Mouse (Mus musculus) gastrocnemius, postnatal 4 days (tissue): ENCODE measurements at regions not wholly inside any gene's neighbourhood (a gene's known extent, or its start where the extent isn't known, plus 50 kb on each side); places are given as distances from the start of the nearest gene placed in this dataset.

Source experiments
- DNase-seq, 2 experiments: peaks; one replicate each; pipeline ENCODE4 v3.0.0; 2021 to 2022; ENCODE audit warnings: low spot score in 2 of 2, mixed read lengths in 2 of 2

DNA sequence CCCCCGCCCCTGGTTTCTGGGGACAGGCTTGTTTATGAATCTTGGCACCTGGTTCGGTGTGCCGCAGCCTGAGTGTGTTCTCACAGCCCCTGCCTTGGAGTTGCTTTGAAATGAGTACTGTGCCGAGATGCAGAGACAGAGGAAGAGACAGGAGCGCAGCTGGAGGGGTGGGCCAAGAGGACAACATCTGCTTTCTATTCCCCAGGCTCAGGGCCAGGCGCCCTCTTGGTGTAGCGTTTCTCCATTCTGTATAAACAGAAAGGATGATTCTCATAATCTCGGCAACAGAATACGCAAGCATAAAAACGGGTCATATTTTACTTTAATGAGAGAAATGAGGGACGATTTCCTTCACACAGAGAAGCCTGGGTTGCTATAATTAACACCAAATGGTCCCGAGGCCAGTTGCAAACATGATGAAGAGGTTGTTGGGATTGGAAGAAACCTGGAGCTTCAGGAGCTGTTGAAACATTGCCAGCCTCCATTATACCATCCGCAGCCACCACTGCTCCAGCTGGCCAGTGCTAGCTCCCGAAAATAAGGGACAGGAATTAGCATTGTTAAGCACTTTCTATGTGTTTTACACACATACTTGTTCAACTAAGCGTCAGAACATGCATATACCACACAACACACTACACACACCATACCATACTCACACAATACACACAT, 236.4 kb downstream of the Gm12728 start:
- peak in 1 of 2 experiments; percentile 50 for DNase-seq

DNA sequence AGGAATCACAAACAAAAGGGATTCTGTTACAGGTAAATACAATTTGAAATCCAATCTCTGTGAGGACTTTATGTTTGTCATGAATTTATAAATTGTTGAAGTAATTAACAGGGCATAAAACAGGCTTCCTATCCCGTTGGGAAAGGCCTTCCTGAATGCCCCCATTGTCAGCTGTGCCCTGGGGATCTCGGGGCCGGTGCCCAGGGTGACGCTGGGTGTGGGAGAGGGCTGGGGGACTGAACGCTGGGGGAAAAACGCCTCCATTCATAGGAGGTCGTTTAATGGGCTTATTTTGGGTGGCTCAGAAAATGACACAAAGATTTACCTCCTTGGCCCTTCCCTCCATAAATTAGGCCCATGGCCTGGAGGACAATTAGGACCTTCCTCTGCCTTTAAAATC, 250.7 kb downstream of the Gm12728 start:
- DNase-seq: no peak

DNA sequence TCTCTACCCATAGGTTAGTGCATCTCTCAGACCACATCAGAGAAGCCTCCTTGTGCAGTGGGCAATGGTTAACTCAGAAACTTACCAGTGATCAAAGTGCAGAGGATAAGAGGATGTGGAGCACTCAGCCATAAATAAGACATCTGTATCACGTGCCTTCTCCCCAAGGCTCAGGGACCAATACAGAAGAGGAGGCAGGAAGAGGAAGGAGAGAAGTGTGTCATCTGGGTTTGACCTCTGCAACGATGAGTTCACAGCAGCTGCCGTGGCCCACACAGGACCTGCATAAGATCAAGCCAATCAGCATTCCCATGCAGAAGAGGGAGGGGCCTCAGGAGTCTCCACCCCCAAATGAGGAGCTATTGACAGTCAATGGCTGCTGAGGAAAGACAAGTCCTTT, 252.8 kb downstream of the Gm12728 start:
- no peak for DNase-seq

DNA sequence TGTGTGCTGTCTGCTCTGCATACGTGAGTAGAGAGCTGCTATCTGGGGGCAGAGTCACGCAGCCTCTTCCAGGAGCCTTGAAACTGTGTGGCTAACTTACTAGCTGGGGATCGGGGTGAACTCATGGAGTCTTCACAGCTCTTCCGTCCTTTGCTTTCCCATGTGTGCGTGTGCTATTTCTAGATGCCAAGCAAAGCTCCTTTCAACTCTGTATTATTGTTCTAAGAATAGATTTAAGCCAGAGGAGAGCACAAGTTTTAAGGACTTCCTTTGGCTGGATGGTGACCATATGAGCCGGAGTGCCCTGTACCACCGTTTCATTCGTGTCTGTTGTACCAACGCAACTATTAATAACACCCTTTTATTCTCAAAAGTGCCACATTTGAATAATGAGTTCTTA, 254.0 kb downstream of the Gm12728 start:
- no peak for DNase-seq

DNA sequence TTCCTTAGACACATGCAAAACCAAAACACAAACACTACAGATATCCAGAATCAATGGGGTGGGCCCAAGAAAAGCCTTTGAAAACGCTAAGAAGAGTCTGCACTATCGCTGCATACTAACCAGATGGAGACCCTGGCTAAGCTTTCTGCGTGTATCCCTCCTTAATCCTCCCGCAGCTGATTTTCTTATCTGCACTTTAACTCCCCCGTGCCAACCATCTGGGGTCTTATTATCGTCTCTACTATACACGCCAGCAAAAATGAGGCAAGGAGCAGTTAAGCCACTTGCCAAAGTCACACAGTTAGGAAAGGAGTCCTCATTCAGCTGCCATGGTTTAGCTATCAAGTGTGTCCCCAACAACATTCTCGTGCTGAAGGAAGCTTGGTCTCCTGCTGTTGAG, 258.4 kb downstream of the Gm12728 start:
- no peak for DNase-seq

DNA sequence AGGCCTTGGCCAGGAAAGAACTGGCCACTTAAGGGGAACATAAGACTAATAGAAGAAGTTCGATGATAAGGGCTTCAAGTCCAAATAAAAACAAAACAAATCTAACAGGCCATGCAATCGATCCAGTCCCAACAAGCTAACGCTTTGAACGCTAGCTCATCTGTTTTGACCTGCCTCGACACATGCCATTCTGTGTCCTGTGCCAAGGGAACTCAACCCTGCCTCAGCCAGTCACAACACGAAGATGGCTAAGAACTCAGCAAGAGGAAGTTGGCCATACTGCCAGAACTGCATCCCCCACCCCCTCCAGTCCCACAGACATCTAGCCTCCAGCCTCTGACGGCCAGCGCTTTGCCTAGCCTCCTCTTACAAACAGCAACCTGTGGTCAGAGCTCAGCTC, 259.1 kb downstream of the Gm12728 start:
- no peak for DNase-seq

DNA sequence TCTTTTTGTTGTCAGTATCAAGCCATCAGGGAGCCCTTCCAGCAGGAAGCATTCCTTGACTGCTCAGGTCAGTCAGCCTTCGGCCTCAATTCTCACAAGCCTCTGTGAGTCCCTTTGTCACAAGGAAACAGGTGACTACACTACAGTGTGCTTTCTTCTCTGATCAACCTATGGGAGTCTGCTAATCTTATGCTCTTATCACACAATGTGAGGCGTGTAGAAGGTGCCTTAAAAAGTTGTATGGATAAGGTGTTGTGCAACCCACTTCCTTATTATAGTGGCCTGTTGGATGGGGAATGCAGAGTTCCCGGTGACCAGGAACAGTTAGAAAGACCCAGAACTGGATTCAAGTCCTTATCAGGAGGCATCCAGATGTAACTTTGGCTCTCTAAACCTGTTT, 260.2 kb downstream of the Gm12728 start:
- DNase-seq: no peak

DNA sequence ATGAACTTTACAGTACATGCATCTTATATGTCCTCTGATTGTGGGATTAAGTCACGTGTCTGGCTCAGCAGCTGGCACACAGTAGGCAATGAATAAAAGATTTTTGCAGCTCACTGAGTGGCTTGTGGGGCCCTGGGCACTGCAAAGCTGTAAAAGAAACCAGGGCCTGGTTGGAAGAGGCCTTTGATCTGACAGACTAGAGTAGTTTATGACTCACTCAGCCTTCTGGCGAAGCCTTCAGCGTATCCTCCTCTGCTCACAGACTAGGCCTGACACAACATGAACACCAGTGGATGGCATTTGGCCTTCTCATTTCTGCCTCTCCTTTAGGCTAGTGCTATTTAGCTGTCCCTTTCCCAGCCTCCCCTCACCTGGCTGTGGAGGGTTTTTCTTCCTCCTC, 260.6 kb downstream of the Gm12728 start:
- DNase-seq: no peak

DNA sequence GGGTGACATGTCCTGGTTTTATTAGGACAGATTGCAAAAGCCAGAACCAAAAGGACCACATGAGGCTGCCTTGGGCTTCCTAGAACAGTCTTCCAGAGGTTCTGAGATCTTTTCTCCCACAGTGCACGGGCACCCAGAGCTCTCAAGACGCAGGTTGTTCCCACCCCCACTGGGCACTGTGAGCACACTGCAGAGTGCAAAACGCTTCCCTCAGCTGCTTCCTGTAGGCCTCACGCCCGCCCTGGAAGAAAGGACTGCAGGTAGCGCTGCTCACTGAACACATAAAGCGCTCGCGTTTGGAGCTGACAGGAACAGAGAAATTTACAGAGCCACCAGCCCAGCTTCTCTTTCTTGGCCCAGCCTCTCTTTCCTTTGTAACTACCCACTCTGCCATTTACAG, 262.5 kb upstream of the Usp24 start:
- DNase-seq: no peak

DNA sequence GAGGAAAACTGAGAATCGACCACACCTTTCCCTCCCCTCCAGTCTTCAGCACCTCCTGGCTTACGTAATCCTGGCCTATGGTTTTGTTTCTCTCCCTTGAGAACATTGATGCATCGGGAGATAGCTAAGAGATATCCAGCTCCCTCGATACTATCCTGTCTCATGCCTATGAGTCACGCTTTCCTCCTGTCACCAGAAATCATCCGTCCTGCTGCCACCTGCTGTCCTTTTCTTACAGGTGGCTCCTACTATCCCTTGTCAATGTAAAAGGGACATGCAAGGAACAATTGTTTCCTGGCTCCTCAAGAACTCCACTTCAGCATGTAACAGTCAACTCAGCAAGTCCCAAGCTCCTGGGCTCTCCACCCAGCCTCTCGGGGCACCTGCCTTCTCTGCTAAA, 261.7 kb upstream of the Usp24 start:
- DNase-seq: no peak

DNA sequence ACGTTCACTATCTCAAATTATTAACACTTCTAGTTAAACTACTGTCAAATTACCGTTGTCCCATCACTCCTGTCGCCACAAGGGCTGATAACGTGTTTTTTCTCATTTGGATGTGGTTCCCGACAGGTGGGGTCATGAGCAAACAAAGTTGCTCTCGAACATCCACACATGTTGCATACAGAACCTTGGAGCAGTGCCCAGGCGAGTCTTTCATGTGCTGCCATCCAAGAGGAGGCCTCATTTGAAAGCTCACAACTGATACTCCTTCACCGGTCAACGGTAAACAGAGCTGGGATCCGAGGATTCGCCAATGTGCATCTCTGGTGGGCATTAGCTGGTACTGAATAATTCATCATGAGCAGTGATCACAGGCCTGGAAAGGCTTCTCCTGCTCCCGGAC, 253.4 kb upstream of the Usp24 start:
- no peak for DNase-seq

DNA sequence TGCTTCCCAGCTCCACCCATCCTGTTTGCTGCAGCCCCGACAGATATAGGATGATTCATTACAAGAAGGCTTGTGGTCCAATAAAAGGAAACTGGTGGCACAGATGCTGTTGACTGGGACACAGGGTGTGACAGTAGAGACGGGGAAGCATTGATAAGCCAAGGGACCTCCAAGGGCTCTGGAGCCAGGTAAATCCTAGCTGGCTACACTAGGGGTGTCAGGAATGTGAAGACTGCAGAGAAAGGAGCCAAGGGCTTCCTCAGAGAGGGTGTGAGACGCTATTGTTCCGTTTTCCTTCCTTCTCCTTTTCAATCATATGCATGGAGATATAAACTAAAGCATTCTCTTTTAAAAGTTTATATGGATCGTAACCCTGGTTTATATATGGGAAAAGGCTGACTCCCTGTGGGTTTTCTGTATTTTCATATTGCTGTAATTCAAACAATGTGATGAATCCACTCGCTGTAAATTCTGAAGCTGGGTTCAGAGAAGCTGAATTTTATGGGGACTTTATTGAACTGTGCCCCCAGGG, 252.1 kb upstream of the Usp24 start:
- no peak for DNase-seq

DNA sequence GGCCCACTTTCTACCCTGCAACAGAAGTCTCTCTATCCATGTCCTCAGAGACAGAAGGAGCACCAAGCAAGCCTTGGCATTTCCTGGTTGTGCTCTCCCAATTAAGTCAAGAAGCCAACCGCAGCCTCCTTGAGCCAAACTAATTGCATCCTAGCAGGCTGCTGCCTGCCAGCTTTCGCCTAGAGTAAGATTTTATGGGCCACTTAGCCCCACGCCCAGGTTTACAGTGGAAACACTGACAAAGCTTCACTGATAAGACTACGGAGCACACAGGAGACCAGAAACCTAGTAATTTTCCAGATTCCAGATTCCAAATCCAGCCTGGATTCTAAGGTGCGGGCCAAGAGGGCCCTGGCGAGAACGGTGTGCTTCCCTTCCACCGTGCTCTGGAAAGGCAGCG, 249.0 kb upstream of the Usp24 start:
- no peak for DNase-seq

DNA sequence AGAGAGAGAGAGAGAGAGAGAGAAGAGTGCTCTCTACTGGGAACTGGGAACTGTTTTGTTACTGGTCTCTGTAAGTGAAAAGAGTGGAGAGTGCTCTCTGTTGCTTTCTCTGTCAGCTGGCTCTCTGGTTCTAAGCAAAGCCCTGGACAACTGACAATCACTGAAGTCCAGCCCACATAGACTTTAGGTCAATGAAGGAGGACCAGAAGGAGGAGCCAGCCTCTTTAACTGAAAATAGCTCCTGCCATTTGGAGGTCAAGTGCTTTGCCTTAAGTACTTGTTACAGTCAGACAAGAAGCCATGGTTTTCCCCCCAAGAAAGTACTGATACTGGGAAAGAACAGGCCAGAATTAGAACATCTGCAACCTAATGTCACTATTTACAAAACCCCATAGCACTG, 232.5 kb upstream of the Usp24 start:
- DNase-seq: no peak

DNA sequence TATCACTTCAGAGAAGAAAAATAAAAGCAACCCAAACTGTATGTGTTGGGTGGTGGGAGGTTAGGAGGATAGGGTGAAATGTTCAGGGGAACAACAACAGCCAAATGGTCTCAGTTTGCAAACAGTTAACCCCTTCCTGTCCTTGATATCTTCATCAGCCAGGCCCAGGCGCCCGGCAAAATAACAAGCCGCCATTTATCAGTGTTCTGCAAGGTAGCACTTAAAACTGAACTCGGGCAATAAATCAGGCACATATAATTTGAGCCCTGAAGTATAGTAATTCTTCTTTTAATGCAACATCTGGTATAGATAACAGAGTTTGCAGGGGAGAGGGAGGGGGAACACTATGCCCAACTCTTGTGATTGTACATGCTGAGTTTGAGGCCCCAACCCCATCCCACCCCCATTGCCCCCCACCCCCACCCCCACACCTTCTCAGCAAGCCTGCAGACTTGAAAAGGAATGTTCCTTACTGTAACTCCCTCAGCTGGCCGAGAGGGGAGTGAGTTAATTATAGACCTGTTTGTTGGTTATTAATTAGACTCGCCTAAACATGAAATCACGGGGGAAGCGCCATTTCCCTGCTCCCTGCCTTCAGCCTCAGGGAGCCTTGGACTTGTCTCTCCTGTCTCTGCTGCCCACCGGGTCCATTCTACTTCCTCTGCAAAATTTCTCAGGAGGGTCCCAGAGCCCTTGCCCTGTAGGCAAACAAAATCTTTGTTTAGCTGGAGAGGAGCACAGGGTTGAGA, 223.9 kb upstream of the Usp24 start:
- DNase-seq: no peak

DNA sequence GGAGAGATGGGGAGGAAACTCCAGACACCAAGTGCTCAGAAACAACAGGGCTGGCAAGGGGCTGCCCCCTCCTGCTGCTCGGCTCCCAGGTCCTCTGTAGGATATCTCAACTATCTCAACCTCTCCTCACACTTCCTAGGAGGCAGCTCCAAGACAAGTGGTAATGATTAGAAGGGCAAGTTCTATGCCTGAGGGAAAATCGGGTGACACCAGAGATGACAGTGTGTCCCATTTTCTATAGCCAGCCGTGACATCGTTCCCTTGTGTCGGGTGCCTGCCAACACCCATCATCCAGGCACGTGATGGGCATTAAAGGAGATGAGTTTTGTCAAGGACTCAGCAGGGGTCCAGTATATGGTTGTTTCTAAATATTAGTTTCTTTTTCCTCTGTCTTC, 223.3 kb upstream of the Usp24 start:
- no peak for DNase-seq

DNA sequence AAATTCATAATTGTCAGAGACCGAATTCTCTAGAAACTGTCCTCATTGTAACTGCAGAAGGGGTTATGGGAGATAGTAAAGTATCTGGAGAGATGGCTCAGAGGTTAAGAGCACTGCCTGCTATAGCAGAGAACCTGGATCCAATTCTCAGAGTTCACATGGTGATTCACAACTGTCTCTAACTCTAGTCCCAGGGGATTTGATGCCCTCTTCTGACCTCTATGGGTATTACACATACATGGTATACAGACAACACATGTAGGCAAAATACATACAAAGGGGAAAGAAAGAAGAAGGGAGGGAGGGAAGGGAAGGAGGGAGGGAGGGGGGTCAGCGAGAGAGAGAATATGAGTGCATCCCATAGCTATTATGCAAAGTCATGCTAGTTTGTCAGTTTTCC, 222.8 kb upstream of the Usp24 start:
- no peak for DNase-seq

DNA sequence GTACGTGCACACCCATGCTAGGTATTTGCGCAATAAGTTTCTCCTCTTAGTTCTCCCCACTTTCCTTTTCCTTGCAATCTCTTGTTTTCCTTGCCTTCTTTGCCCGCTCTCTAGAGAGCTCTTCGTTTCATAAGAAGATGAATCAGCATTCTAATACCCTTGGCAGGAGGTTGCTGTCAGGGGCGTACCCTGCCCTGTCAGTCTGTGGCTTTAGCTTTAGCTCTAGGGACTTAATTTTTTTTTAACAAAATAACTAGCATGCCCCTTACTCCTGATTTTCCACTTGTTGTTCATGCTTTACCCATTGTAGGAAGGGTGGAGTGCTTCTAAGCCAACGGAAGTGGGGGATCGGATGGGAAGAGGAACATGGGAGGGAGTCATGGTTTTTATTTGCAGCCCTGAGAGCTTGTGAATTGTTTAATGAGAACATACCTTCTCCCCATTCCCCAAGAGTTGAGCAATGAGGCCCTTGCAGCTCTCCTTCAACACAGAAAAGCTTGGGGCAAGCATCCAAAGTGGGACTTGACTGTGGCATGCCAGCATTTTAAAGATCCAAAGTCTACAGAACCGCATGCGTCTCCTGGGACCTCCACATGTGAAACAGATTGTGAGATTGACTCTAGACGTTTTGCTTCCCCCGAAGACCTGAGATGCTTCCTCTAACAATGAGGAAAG, 221.0 kb upstream of the Usp24 start:
- DNase-seq: no peak

DNA sequence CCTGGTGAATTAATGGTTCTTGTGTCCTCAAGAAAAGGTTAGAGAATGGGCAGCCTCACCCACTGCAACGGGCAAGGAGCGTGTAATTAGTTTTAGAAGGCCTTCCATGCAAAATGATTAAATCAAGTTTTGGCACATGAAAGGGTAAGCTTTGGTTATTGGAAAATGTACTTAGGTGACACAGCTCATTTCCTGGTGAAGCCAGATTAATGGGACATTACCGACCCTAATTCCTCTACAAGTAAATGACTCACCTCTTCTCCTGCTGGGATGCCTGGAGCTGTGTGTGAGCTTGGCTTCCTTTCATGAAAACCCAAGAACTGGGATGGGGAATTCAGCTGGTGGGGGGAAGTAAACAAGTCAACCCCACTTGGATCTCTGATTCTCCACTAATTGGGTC, 219.9 kb upstream of the Usp24 start:
- DNase-seq: no peak

DNA sequence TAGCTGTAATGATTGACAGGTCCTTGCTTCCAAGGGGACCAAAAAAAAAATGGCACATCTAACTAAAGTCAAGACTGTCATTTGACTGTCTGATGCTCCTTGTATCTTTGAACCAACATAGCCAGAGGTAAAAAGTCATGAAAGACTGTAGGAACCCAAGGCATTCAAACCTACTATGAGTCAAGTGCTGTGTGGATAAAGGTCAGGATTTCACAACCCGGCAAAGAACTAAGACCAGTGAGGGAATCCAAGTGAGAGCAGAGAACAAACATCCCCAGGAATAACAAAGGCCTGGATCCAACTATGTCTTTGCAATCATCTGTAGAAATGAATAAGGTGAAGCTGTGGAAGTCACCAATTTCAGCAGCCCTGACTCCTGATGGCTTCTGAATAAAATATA, 218.2 kb upstream of the Usp24 start:
- DNase-seq: no peak

DNA sequence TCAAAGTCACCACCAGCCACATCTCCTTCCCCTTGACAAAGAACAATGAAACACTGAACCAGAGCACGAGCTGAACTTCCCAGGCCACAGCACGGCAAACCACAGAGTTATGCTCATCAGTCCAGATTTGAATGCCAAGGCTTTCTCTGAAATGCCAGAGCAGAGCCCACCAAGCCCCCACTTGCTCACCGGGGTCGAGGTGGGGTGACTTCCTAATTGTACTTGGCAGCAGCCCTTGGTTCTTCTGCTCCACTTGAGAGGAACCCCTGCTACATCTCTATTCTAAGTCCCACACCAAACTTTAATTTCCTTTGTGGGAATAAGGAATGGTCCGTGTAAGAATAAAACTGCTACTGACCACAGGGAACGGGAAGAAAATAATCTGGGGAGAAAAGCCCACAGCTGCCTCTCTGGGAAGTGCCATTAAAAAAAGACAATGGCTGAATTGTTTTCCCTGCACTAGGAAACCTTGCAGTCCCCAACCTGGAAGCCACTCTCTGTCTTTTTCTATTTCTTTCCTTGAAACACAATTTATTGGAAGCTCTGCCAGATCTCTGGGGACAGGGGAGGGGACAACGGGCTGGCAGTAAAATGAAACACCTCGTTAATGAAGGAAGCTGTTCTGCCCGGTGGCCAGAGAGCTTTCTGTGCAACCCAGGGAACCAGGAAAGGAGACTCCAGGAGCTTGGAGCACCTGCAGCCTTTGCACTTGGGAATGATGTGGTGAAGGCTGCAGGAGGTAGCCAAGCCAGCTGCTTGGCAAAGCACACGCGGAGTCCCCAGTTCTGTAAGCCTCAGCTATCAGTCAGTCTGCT, 215.6 kb upstream of the Usp24 start:
- peak in 1 of 2 experiments; percentile 16 for DNase-seq

DNA sequence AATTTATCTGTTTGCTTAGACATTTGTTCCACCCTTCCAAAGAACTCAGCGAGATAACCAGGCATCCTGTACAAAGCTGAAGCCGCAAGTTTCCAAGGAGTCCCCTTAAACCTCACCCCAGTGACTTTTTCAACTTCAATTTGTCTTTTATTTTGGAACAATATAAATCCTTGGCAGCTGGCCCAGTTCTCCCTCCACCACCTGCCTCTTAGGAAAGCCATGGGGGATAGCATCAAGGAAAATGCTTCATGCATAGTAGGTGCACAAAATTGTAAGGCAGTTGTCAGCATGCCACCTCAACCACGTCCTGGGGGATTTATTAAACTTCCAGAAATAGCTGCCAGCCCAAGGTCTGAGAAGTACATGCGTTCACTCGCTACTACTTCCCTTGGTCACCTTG, 214.1 kb upstream of the Usp24 start:
- DNase-seq: no peak
